Mouse (Mus musculus) E14TG2a.4 (cell line): ENCODE data around the gene Pkd2.

Experiments used
- CTCF ChIP-seq: conservative IDR thresholded peaks from 2 replicates; pipeline ENCODE4 v1.5.1; 2014; ENCODE audit warnings: low read length
- POU5F1 ChIP-seq: IDR thresholded peaks from 2 replicates; pipeline ENCODE4 v1.6.1; 2014; ENCODE audit warnings: low read length, borderline replicate concordance

DNA sequence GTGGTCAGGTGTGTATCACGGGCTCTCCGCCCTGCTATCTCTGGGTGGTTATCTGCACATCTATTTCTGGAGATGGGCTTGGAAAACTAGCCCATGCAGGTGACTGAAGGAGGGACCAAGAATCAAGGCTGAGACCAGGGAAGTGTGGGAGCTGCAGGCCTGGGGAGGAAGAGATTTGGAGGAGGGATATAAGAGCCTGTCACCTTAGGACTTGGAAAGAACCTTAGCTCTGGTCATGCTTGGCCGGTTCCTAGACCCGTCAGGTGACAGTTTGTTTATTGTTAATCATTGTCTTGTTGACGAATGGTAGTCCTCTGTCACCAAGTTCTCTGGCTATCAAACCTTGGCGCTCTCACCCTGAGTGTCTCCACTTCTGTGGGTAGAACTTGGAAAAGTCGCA is 21.1 kb downstream of the Pkd2 start:
- no peak for TF ChIP-seq CTCF
- no peak for TF ChIP-seq POU5F1
